Mouse (Mus musculus) forebrain, embryonic 13.5 days (tissue): ENCODE data around the gene Gpc6. TPM values are rescaled to one million over a fixed set of nuclear protein-coding genes. Genes with fewer than 3 reads are reported as not detected.

ENCODE experiments used
- ATAC-seq: fragments of 200-750 bp; cut with Nextera tagmentation; 2 replicates; pipeline ENCODE4 v1.8.0; 2017
- H3K27ac ChIP-seq: fragments of 300-500 bp; sonication (generic); 2 replicates; pipeline ENCODE4 v1.5.1; 2015; ENCODE audit warnings: inconsistent platforms, mild to moderate bottlenecking, moderate library complexity
- H3K27me3 ChIP-seq: fragments of 300-500 bp; sonication (generic); 2 replicates; pipeline ENCODE4 v1.6.1; 2015; ENCODE audit warnings: mild to moderate bottlenecking, inconsistent platforms
- H3K36me3 ChIP-seq: fragments of 300-500 bp; sonication (generic); 2 replicates; pipeline ENCODE4 v1.6.1; 2015; ENCODE audit warnings: mild to moderate bottlenecking, inconsistent platforms; ENCODE audit not compliant: poor library complexity, severe bottlenecking
- H3K4me1 ChIP-seq: fragments of 300-500 bp; sonication (generic); 2 replicates; pipeline ENCODE4 v1.6.1; 2015; ENCODE audit warnings: inconsistent platforms
- H3K4me2 ChIP-seq: fragments of 300-500 bp; sonication (generic); 2 replicates; pipeline ENCODE4 v1.6.1; 2015; ENCODE audit warnings: inconsistent platforms, mild to moderate bottlenecking, moderate library complexity
- H3K4me3 ChIP-seq: fragments of 300-500 bp; sonication (generic); 2 replicates; pipeline ENCODE4 v1.5.1; 2015; ENCODE audit warnings: mild to moderate bottlenecking, inconsistent platforms
- H3K9ac ChIP-seq: fragments of 300-500 bp; sonication (generic); 2 replicates; pipeline ENCODE4 v1.6.1; 2015; ENCODE audit warnings: mild to moderate bottlenecking, inconsistent platforms
- H3K9me3 ChIP-seq: fragments of 300-500 bp; sonication (generic); replicated peaks from 2 replicates; pipeline ENCODE4 v1.6.1; 2016; ENCODE audit warnings: inconsistent platforms
- WGBS: fragments of 180-500 bp; shearing (Covaris S2); methylation state at CpG from one replicate; pipeline ENCODE4 v1.1.7; 2015; 5-methylcytosine and 5-hydroxymethylcytosine counted together
- polyA plus RNA-seq: library from polyadenylated mRNA; unstranded; fragments of >200 nt; fragmentation: Nextera tagmentation; extraction: Ambion mirVana; gene quantifications from 2 replicates; pipeline ENCODE4 v1.2.1, GENCODE M21; 2015

Gene Gpc6
- polyA plus RNA-seq, 1 experiment from 2014 or later = 20.0 TPM

DNA sequence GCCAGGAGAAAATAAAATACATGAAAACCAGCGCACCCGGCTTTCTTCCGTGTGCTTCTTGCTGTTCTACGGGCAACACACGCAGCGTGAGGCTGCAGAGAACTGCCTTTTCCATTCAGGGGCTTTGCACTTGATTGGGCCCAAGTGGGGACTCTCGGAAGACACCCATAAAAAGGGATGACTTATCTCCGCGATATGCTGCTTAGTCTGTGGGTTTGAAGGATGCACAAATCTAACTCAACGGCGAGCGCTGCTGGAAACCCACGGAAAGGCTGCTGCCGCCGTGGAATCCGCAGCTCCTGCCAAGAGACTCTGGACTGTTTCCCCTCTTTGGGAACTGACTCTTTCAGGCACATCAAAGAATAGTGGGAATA lies 970.4 kb downstream of the Gpc6 start:
- Histone ChIP-seq H3K4me1 (peaks cover 21% of the 10 kb centered on the region), H3K36me3 (no peaks in the 10 kb centered on the region), H3K27ac (peak overlapping the region; percentile 38), H3K9ac (no peak overlapping the region), H3K9me3 (no peaks in the 10 kb centered on the region), H3K27me3 (no peaks in the 10 kb centered on the region), H3K4me2 (peak overlapping the region; percentile 39), H3K4me3 (peak overlapping the region; percentile 6; the same call in 1 of the 2 replicates)
- ATAC-seq = peak; percentile 31
- WGBS = 69% methylated on average over 16 of the region's 16 CpGs

- Histone ChIP-seq H3K4me2 (no peak overlapping the region), H3K9ac (no peak overlapping the region), H3K4me1 (peaks cover 14% of the 10 kb centered on the region), H3K9me3 (no peaks in the 10 kb centered on the region), H3K27me3 (no peaks in the 10 kb centered on the region), H3K36me3 (no peaks in the 10 kb centered on the region), H3K27ac (no peak overlapping the region), H3K4me3 (no peak overlapping the region)
- ATAC-seq = no peak
- 92% methylated on average over 9 of the region's 9 CpGs for WGBS
Measured at GRCm38 (mm10) chr14:117904300-117904699, 979.2 kb downstream of the Gpc6 start.

GRCm38 (mm10) chr14:117905701-117906100 lies 980.6 kb downstream of the Gpc6 start:
- peaks cover 14% of the 10 kb centered on the region for H3K4me1 ChIP-seq
- H3K4me3 ChIP-seq = no peak overlapping the region
- ATAC-seq = no peak
- H3K36me3 ChIP-seq = no peaks in the 10 kb centered on the region
- H3K27me3 ChIP-seq = no peaks in the 10 kb centered on the region
- WGBS = 20% methylated on average over 10 of the region's 10 CpGs
- H3K4me2 ChIP-seq = peak overlapping the region; percentile 39
- no peaks in the 10 kb centered on the region for H3K9me3 ChIP-seq
- H3K9ac ChIP-seq = 0 out of 2 replicates have a peak overlapping the region, but pooled peaks have one; percentile 26
- no peak overlapping the region for H3K27ac ChIP-seq

- peaks cover 14% of the 10 kb centered on the region for H3K4me1 ChIP-seq
- no peak overlapping the region for H3K27ac ChIP-seq
- no peaks in the 10 kb centered on the region for H3K36me3 ChIP-seq
- H3K4me3 ChIP-seq = no peak overlapping the region
- WGBS = 39% methylated on average over 5 of the region's 5 CpGs
- H3K27me3 ChIP-seq = no peaks in the 10 kb centered on the region
- no peaks in the 10 kb centered on the region for H3K9me3 ChIP-seq
- H3K4me2 ChIP-seq = peak overlapping the region; percentile 39
- ATAC-seq = peak; percentile 32; the same call in 1 of the 2 replicates
- 0 out of 2 replicates have a peak overlapping the region, but pooled peaks have one; percentile 26 for H3K9ac ChIP-seq
Measured at GRCm38 (mm10) chr14:117906361-117906760, 981.2 kb downstream of the Gpc6 start.

DNA sequence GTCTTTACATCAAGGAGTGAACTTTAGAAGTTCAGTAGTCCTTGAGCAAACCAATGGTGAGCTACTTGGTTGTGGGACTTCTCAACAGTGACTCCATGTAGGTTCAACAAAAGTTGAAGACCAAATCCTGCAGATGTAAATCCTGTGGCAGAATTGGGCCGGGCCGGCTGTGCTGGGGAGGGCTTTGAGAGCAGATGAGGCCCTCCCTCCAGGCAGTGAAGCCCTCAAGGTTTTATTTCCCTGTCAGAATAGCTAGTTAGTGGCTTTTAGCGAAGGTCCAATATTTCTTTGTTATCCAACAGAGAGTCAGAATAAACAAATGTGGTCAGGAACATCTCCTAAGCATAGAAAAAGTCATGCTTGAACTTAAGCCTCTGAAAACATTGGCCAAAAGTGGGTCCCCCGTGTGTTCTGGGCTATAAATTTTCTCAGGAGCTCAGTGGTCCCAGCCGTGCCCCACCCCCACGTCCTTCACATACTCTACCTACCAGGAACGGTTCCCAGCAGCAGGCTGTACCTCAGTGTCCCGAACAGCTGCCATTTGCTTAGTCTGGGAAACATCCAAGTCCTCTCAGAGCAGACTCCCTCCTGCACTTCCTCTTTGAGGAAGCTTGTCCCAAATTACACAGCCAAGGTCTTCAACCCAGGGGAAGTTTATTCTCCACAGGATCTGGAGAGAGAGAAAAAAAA lies 983.3 kb downstream of the Gpc6 start:
- Histone ChIP-seq H3K9ac (no peak overlapping the region), H3K27me3 (no peaks in the 10 kb centered on the region), H3K4me2 (no peak overlapping the region), H3K9me3 (no peaks in the 10 kb centered on the region), H3K4me3 (no peak overlapping the region), H3K27ac (no peak overlapping the region), H3K4me1 (peaks cover 14% of the 10 kb centered on the region), H3K36me3 (no peaks in the 10 kb centered on the region)
- 79% methylated on average over 8 of the region's 8 CpGs for WGBS
- ATAC-seq = no peak

DNA sequence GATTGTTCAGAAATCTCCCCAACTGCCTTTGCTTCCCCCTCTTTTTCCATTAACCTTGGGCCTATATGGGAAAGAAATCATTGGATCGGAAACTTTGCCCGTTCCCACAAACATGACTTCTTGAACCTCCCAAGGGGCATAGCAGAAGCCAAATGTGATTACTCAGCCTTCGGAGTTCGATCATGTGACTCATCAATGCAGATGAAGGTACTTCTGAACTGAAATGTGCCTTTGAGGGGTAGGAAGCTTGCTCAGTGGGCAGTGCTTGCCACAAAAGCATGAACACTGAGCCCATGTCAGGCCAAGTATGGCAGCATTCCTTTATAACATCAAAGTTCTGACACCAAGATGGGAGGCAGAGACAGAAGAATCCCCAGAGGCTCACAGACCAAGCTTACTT lies 983.9 kb downstream of the Gpc6 start:
- no peak overlapping the region for H3K4me2 ChIP-seq
- H3K4me1 ChIP-seq = peaks cover 14% of the 10 kb centered on the region
- no peak overlapping the region for H3K9ac ChIP-seq
- no peaks in the 10 kb centered on the region for H3K27me3 ChIP-seq
- no peaks in the 10 kb centered on the region for H3K36me3 ChIP-seq
- H3K9me3 ChIP-seq = no peaks in the 10 kb centered on the region
- H3K4me3 ChIP-seq = no peak overlapping the region
- no peak for ATAC-seq
- no peak overlapping the region for H3K27ac ChIP-seq
- WGBS = 88% methylated on average over 4 of the region's 4 CpGs

DNA sequence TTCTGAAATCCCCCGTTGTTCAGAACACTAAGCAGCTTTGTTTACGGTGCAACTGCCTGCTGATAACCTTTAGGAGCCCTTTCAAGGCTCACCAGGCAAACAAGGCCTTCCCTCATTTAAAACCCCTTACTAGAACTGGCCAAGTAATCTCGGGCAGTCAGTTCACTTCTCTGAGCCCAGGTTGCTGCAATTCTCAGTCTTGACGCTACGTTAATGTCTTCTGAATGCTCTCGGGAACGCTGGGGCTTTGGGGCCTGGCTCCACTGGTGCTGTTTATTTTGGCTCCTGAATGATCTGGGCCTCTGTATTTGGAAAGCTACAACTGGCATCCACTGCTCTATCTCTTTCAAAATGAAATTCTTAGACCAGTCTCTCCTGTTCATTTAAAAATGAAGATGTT lies 985.2 kb downstream of the Gpc6 start:
- H3K27ac ChIP-seq = no peak overlapping the region
- no peaks in the 10 kb centered on the region for H3K27me3 ChIP-seq
- no peak overlapping the region for H3K4me3 ChIP-seq
- 0 out of 2 replicates have a peak overlapping the region, but pooled peaks have one; percentile 5 for H3K9ac ChIP-seq
- H3K9me3 ChIP-seq = no peaks in the 10 kb centered on the region
- no peak overlapping the region for H3K4me2 ChIP-seq
- ATAC-seq = no peak
- WGBS = 12% methylated on average over 7 of the region's 7 CpGs
- no peaks in the 10 kb centered on the region for H3K36me3 ChIP-seq
- peaks cover 13% of the 10 kb centered on the region for H3K4me1 ChIP-seq

DNA sequence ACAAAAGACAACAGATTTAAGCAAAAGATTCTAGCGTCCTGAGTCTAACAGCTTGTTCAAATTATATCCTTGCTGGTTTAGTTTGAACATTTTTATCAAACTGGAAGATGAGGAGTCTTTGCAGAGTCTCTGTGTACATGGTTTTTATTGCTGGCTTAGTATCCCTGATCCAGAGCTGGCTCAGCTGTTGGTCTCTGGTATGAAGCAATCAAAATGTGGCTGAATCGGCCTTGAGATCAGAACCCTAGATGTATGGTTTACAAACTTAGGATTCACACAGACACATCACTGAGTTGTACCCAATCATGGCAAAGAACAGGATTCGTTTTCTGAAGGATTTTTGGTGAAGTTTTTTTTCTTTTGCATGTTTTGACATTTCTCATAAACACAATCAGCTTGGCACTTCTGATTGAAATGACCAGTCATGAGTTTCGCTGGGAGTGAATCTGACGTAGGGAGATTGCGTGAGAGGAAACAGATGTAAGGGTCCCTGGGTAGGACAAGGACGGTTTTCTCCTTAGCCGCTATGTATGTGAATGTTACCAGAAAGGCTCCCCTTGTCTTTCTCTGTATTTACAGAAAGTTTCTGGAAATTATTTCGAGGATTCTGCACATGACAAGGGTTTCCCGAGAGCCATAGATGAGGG lies 987.6 kb downstream of the Gpc6 start:
- WGBS = 91% methylated on average over 10 of the region's 10 CpGs
- no peaks in the 10 kb centered on the region for H3K36me3 ChIP-seq
- H3K9ac ChIP-seq = no peak overlapping the region
- no peak overlapping the region for H3K4me2 ChIP-seq
- H3K9me3 ChIP-seq = no peaks in the 10 kb centered on the region
- no peak overlapping the region for H3K4me3 ChIP-seq
- no peak overlapping the region for H3K27ac ChIP-seq
- no peak for ATAC-seq
- no peaks in the 10 kb centered on the region for H3K27me3 ChIP-seq
- no peaks in the 10 kb centered on the region for H3K4me1 ChIP-seq

GRCm38 (mm10) chr14:117916577-117916976 lies 991.5 kb downstream of the Gpc6 start:
- no peak for ATAC-seq
- WGBS = 88% methylated on average over 8 of the region's 8 CpGs
- no peak overlapping the region for H3K27ac ChIP-seq

GRCm38 (mm10) chr14:117918724-117919123 lies 993.6 kb downstream of the Gpc6 start:
- ATAC-seq = no peak
- Histone ChIP-seq H3K9me3 (no peaks in the 10 kb centered on the region), H3K4me2 (no peak overlapping the region), H3K9ac (no peak overlapping the region), H3K4me1 (no peaks in the 10 kb centered on the region), H3K36me3 (no peaks in the 10 kb centered on the region), H3K4me3 (no peak overlapping the region), H3K27me3 (no peaks in the 10 kb centered on the region), H3K27ac (no peak overlapping the region)
- 83% methylated on average over 10 of the region's 10 CpGs for WGBS

More at GRCm38 (mm10) chr14:117916577-117916976, 991.5 kb downstream of the Gpc6 start:
- Histone ChIP-seq H3K9ac (no peak overlapping the region), H3K36me3 (no peaks in the 10 kb centered on the region), H3K4me1 (no peaks in the 10 kb centered on the region), H3K27me3 (no peaks in the 10 kb centered on the region), H3K9me3 (no peaks in the 10 kb centered on the region), H3K4me3 (no peak overlapping the region), H3K4me2 (no peak overlapping the region)

DNA sequence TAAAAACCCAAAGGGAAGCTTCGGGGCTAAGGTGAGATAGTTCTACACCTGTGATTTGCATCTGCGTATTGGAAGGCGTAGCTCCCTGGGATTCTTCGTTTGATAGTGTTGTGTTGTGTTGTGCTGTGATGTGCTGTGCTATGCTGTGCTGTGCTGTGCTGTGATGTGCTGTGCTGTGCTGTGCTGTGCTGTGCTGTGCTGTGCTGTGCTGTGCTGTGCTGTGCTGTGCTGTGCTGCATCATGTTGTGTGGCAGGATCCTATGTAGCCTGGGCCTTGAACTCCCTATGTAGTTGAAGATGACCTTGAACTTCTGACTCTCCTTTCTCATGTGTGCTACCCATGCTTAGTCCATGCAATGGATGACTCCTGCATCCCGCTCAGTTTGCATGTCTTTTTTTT lies 994.5 kb downstream of the Gpc6 start:
- Histone ChIP-seq H3K4me1 (no peaks in the 10 kb centered on the region), H3K36me3 (no peaks in the 10 kb centered on the region), H3K9me3 (no peaks in the 10 kb centered on the region), H3K27ac (no peak overlapping the region), H3K4me2 (no peak overlapping the region), H3K9ac (no peak overlapping the region), H3K4me3 (no peak overlapping the region), H3K27me3 (no peaks in the 10 kb centered on the region)
- no peak for ATAC-seq
- WGBS = 98% methylated on average over 5 of the region's 5 CpGs

DNA sequence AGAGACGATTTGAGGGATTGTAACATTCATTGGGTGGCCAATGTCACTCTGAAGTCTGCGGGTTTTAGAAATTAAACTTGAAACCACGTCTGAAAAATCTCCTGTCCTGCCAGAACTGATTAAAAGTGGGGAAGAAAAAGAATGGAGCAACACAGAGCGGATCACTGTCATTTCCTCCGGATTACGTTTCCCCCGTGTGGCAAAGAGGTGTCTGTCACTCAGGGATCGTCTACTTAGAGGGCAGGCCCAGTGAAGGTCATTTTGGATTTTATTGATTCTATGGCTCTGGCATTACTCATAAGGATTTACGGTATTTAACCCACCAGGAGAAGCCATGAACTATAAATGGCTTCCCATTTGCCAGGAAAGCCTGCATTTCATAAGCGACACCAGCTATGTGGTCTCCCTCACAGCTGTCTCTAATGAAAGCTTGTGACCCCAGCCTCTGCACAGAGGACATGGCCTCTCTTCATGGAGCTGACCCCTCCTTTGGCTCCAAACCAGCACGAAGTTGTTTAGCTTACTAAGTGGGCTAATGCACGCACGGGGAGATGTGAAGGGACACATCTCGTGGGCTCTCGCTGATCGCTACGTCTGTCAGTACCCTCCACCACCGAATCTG lies 996.4 kb downstream of the Gpc6 start:
- H3K9me3 ChIP-seq = no peaks in the 10 kb centered on the region
- H3K27me3 ChIP-seq = no peaks in the 10 kb centered on the region
- H3K4me2 ChIP-seq = no peak overlapping the region
- no peaks in the 10 kb centered on the region for H3K36me3 ChIP-seq
- WGBS = 82% methylated on average over 18 of the region's 18 CpGs
- H3K4me1 ChIP-seq = no peaks in the 10 kb centered on the region
- no peak for ATAC-seq
- no peak overlapping the region for H3K4me3 ChIP-seq
- H3K27ac ChIP-seq = no peak overlapping the region
- no peak overlapping the region for H3K9ac ChIP-seq
